Mouse (Mus musculus): ENCODE results near the gene Erich6b. TPM values are rescaled to one million over a fixed set of nuclear protein-coding genes. Genes with fewer than 3 reads are reported as not detected.

Erich6b gene
- not detected for polyA plus RNA-seq (2015; fragmentation: Illumina TruSeq; extraction: RNeasy Lipid Tissue Mini Kit (QIAGEN cat#74804); ENCODE audit: insufficient read depth, low replicate concordance)

GRCm38 (mm10) chr14:75642080-75642479, at the start of gene Erich6b:
Gene Erich6b (plus strand): TSS chr14:75642259.

GRCm38 (mm10) chr14:75592978-75593377, 49.1 kb upstream of the Erich6b start, which contains the start of gene Spert:
Gene Spert (minus strand): TSS chr14:75593116.

Other genes starting within 250 kb of the Erich6b start
- 0.14 TPM for gene Siah3, start 186.3 kb upstream of the Erich6b start, polyA plus RNA-seq (2015; fragmentation: Illumina TruSeq; extraction: RNeasy Lipid Tissue Mini Kit (QIAGEN cat#74804); ENCODE audit: insufficient read depth, low replicate concordance)
- not detected for gene Spert, start 49.1 kb upstream of the Erich6b start, polyA plus RNA-seq (2015; fragmentation: Illumina TruSeq; extraction: RNeasy Lipid Tissue Mini Kit (QIAGEN cat#74804); ENCODE audit: insufficient read depth, low replicate concordance)
- gene Cog3, start 112.3 kb downstream of the Erich6b start, polyA plus RNA-seq (2015; fragmentation: Illumina TruSeq; extraction: RNeasy Lipid Tissue Mini Kit (QIAGEN cat#74804); ENCODE audit: insufficient read depth, low replicate concordance), result 37.4 TPM
- 19.0 TPM for gene Slc25a30, start 144.8 kb downstream of the Erich6b start, polyA plus RNA-seq (2015; fragmentation: Illumina TruSeq; extraction: RNeasy Lipid Tissue Mini Kit (QIAGEN cat#74804); ENCODE audit: insufficient read depth, low replicate concordance)
- gene Tpt1, start 202.8 kb downstream of the Erich6b start, polyA plus RNA-seq (2015; fragmentation: Illumina TruSeq; extraction: RNeasy Lipid Tissue Mini Kit (QIAGEN cat#74804); ENCODE audit: insufficient read depth, low replicate concordance), result 12,156 TPM